Mouse (Mus musculus) MEL (cell line): ENCODE data around the gene Srsf5. TPM values are rescaled to one million over a fixed set of nuclear protein-coding genes. Genes with fewer than 3 reads are reported as not detected.

ENCODE experiments used
- DNase-seq: peaks from one replicate; pipeline ENCODE4 v3.0.0; 2011; ENCODE audit warnings: low read depth, low spot score
- H3K27ac ChIP-seq: 2 replicates; pipeline ENCODE4 v1.5.1; 2012; ENCODE audit warnings: low read depth, mild to moderate bottlenecking, control low read depth, low read length, moderate library complexity; ENCODE audit not compliant: control insufficient read depth
- H3K27me3 ChIP-seq, 2 experiments: fragments of 150-350 bp in 1 of 2; sonication (generic) in 1 of 2; 2 replicates each; pipeline ENCODE4 v1.6.1; 2012; ENCODE audit warnings: low read length in 2 of 2, mild to moderate bottlenecking in 2 of 2, improper control_type of control experiment in 1 of 2, moderate library complexity in 1 of 2; ENCODE audit not compliant: insufficient read depth in 2 of 2, control insufficient read depth in 1 of 2
- H3K36me3 ChIP-seq, 2 experiments: 2 replicates each; pipeline ENCODE4 v1.6.1; 2012 to 2014; ENCODE audit warnings: low read length in 2 of 2, improper control_type of control experiment in 1 of 2, inconsistent platforms in 1 of 2, mild to moderate bottlenecking in 1 of 2; ENCODE audit not compliant: insufficient read depth in 2 of 2, control insufficient read depth in 1 of 2
- H3K4me1 ChIP-seq, 2 experiments: fragments of 150-350 bp in 1 of 2; sonication (generic) in 1 of 2; 2 replicates each; pipeline ENCODE4 v1.6.1; 2012; ENCODE audit warnings: low read length in 2 of 2, improper control_type of control experiment in 1 of 2, mild to moderate bottlenecking in 1 of 2; ENCODE audit not compliant: insufficient read depth in 2 of 2, control insufficient read depth in 1 of 2
- H3K4me3 ChIP-seq, 2 experiments: fragments of 150-350 bp in 1 of 2; sonication (generic) in 1 of 2; 2 replicates each; pipeline ENCODE4 v1.5.1; 2012; ENCODE audit warnings: low read depth in 2 of 2, low read length in 2 of 2, mild to moderate bottlenecking in 2 of 2, moderate library complexity in 2 of 2, control low read depth in 1 of 2, improper control_type of control experiment in 1 of 2; ENCODE audit not compliant: control insufficient read depth in 1 of 2, insufficient read depth in 1 of 2
- H3K79me2 ChIP-seq: 2 replicates; pipeline ENCODE4 v1.6.1; 2012; ENCODE audit warnings: mild to moderate bottlenecking, low read length, moderate library complexity; ENCODE audit not compliant: control insufficient read depth, poor library complexity, insufficient read depth
- H3K9ac ChIP-seq: 2 replicates; pipeline ENCODE4 v1.6.1; 2012; ENCODE audit warnings: low read depth, mild to moderate bottlenecking, control low read depth, low read length, moderate library complexity; ENCODE audit not compliant: control insufficient read depth, poor library complexity, severe bottlenecking
- H3K9me3 ChIP-seq: fragments of 150-350 bp; sonication (generic); replicated peaks from 2 replicates; pipeline ENCODE4 v1.6.1; 2012; ENCODE audit warnings: mild to moderate bottlenecking, low read length, improper control_type of control experiment, moderate library complexity; ENCODE audit not compliant: insufficient read depth
- EP300 ChIP-seq, 2 experiments: IDR thresholded peaks; 2 replicates each; pipeline ENCODE4 v1.6.1; 2011; ENCODE audit warnings: improper control_type of control experiment in 2 of 2, low read length in 2 of 2, low read depth in 1 of 2, mild to moderate bottlenecking in 1 of 2
- GATA1 ChIP-seq: IDR thresholded peaks from 2 replicates; pipeline ENCODE4 v1.6.1; 2011; ENCODE audit warnings: low read depth, low read length, improper control_type of control experiment
- JUND ChIP-seq: IDR thresholded peaks from 2 replicates; pipeline ENCODE4 v1.6.1; 2011; ENCODE audit warnings: low read depth, mild to moderate bottlenecking, improper control_type of control experiment, low read length
- MEF2A ChIP-seq: IDR thresholded peaks from 2 replicates; pipeline ENCODE4 v1.6.1; 2014; ENCODE audit warnings: low read depth, mild to moderate bottlenecking, inconsistent platforms, low read length, improper control_type of control experiment; ENCODE audit not compliant: poor library complexity, insufficient replicate concordance, severe bottlenecking; ENCODE audit errors: extremely low read depth
- MXI1 ChIP-seq: IDR thresholded peaks from 2 replicates; pipeline ENCODE4 v1.6.1; 2011; ENCODE audit warnings: mild to moderate bottlenecking, low read depth, low read length, improper control_type of control experiment
- MYB ChIP-seq: IDR thresholded peaks from 2 replicates; pipeline ENCODE4 v1.6.1; 2011; ENCODE audit warnings: mild to moderate bottlenecking, low read depth, low read length, improper control_type of control experiment
- NELFE ChIP-seq: IDR thresholded peaks from 2 replicates; pipeline ENCODE4 v1.6.1; 2011; ENCODE audit warnings: low read depth, low read length, improper control_type of control experiment
- POLR2A ChIP-seq, 2 experiments: IDR thresholded peaks; 2 replicates each; pipeline ENCODE4 v1.6.1; 2011 to 2012; ENCODE audit warnings: low read length in 2 of 2, mild to moderate bottlenecking in 2 of 2, control low read depth in 1 of 2, improper control_type of control experiment in 1 of 2, low read depth in 1 of 2, moderate library complexity in 1 of 2; ENCODE audit not compliant: control insufficient read depth in 1 of 2, insufficient read depth in 1 of 2, poor library complexity in 1 of 2
- POLR2AphosphoS5 ChIP-seq: IDR thresholded peaks from 2 replicates; pipeline ENCODE4 v1.6.1; 2012; ENCODE audit warnings: low read depth, borderline replicate concordance, mild to moderate bottlenecking, inconsistent platforms, low read length, moderate library complexity, mixed read lengths
- RAD21 ChIP-seq: IDR thresholded peaks from 2 replicates; pipeline ENCODE4 v1.6.1; 2011; ENCODE audit warnings: mild to moderate bottlenecking, low read depth, low read length, improper control_type of control experiment
- RCOR1 ChIP-seq: IDR thresholded peaks from 2 replicates; pipeline ENCODE4 v1.6.1; 2012; ENCODE audit warnings: low read depth, mild to moderate bottlenecking, inconsistent platforms, low read length, improper control_type of control experiment
- SIN3A ChIP-seq: IDR thresholded peaks from 2 replicates; pipeline ENCODE4 v1.6.1; 2012; ENCODE audit warnings: low read length, improper control_type of control experiment, inconsistent platforms
- SMC3 ChIP-seq: IDR thresholded peaks from 2 replicates; pipeline ENCODE4 v1.6.1; 2011; ENCODE audit warnings: low read depth, low read length, improper control_type of control experiment
- TBP ChIP-seq: IDR thresholded peaks from 2 replicates; pipeline ENCODE4 v1.8.0; 2011; ENCODE audit warnings: low read depth, low read length, improper control_type of control experiment
- UBTF ChIP-seq: IDR thresholded peaks from 2 replicates; pipeline ENCODE4 v1.6.1; 2012; ENCODE audit warnings: low read depth, mild to moderate bottlenecking, inconsistent platforms, low read length, improper control_type of control experiment, moderate library complexity, borderline replicate concordance; ENCODE audit not compliant: insufficient read depth
- USF1 ChIP-seq: IDR thresholded peaks from 2 replicates; pipeline ENCODE4 v1.6.1; 2014; ENCODE audit warnings: low read depth, mild to moderate bottlenecking, inconsistent platforms, low read length, improper control_type of control experiment, moderate library complexity
- USF2 ChIP-seq, 2 experiments: IDR thresholded peaks; 2 replicates each; pipeline ENCODE4 v1.6.1; 2011 to 2012; ENCODE audit warnings: improper control_type of control experiment in 2 of 2, low read length in 2 of 2, borderline replicate concordance in 1 of 2, inconsistent platforms in 1 of 2, low read depth in 1 of 2, mild to moderate bottlenecking in 1 of 2; ENCODE audit not compliant: insufficient read depth in 1 of 2
- ZKSCAN1 ChIP-seq: IDR thresholded peaks from 2 replicates; pipeline ENCODE4 v1.6.1; 2012; ENCODE audit warnings: low read depth, mild to moderate bottlenecking, inconsistent platforms, low read length, improper control_type of control experiment, moderate library complexity
- ZMIZ1 ChIP-seq: IDR thresholded peaks from 2 replicates; pipeline ENCODE4 v1.6.1; 2012; ENCODE audit warnings: low read depth, mild to moderate bottlenecking, inconsistent platforms, low read length, improper control_type of control experiment, moderate library complexity
- polyA plus RNA-seq, 2 experiments: library from polyadenylated mRNA; stranded (reverse) in 1 of 2; unstranded in 1 of 2; fragments of >175 nt in 1 of 2; fragments of >200 nt in 1 of 2; gene quantifications; 2 replicates each; pipeline versions ENCODE4 v1.2.1 to v1.2.4; 2012; ENCODE audit warnings: low replicate concordance in 2 of 2, low read depth in 1 of 2; ENCODE audit not compliant: insufficient read length in 2 of 2, insufficient read depth in 1 of 2, missing spikeins in 1 of 2
- total RNA-seq: library from RNA; depleted of rRNA; stranded (reverse); fragments of 300-350 nt; gene quantifications from 2 replicates; pipeline ENCODE4 v1.2.3, GENCODE M21; 2012

Gene Srsf5
- total and polyA plus RNA-seq, 3 experiments = 276 to 460 (median 401) TPM

- TF ChIP-seq POLR2A (IDR thresholded peaks at IDR 0.05; ENCODE audit: control insufficient read depth in 1 of 2, insufficient read depth in 1 of 2, low read depth in 1 of 2, low read length in 2 of 2, poor library complexity in 1 of 2) = no peak
These were observed 27.5 kb upstream of the Srsf5 start (continued) for GRCm38 (mm10) chr12:80917764-80918163.

GRCm38 (mm10) chr12:80921301-80921700, 24.0 kb upstream of the Srsf5 start:
- Histone ChIP-seq H3K79me2 (no peaks in the 10 kb centered on the region), H3K9ac (no peak overlapping the region), H3K4me3 (no peak overlapping the region), H3K36me3 (peaks cover 0 to 6% of the 10 kb centered on the region in 2 experiments; a peak in 2 of 4 replicates), H3K27me3 (peaks cover 0 to 1% of the 10 kb centered on the region in 2 experiments; a peak in 2 of 4 replicates), H3K9me3 (no peaks in the 10 kb centered on the region), H3K27ac (no peak overlapping the region), H3K4me1 (peaks cover 0 to 11% of the 10 kb centered on the region in 2 experiments; a peak in 2 of 4 replicates)
- no peak for DNase-seq
- TF ChIP-seq SMC3 (no peak), MEF2A (no peak), GATA1 (no peak), JUND (no peak), TBP (no peak), ZMIZ1 (no peak), MXI1 (no peak), ZKSCAN1 (no peak), NELFE (no peak), SIN3A (no peak), UBTF (no peak), POLR2AphosphoS5 (no peak), USF1 (no peak), RCOR1 (no peak), MYB (no peak), EP300 (IDR thresholded peaks at IDR 0.05; ENCODE audit: low read depth in 1 of 2, low read length in 2 of 2) (no peak), RAD21 (no peak)

- Histone ChIP-seq H3K9ac (no peak overlapping the region), H3K27ac (no peak overlapping the region)
These were observed 22.4 kb upstream of the Srsf5 start for GRCm38 (mm10) chr12:80922869-80923268.

More at GRCm38 (mm10) chr12:80922869-80923268, 22.4 kb upstream of the Srsf5 start:
- H3K4me1 ChIP-seq = peaks cover 5 to 18% of the 10 kb centered on the region in 2 experiments
- no peaks in the 10 kb centered on the region for H3K9me3 ChIP-seq
- peaks cover 0 to 14% of the 10 kb centered on the region in 2 experiments; a peak in 2 of 4 replicates for H3K36me3 ChIP-seq
- TF ChIP-seq USF2 (IDR thresholded peaks at IDR 0.05; ENCODE audit: borderline replicate concordance in 1 of 2, insufficient read depth in 1 of 2, low read depth in 1 of 2, low read length in 2 of 2) (no peak), USF1 (no peak)
- H3K4me3 ChIP-seq = no peak overlapping the region
- no peaks in the 10 kb centered on the region for H3K79me2 ChIP-seq
- DNase-seq = no peak
- peaks cover 0 to 1% of the 10 kb centered on the region in 2 experiments; a peak in 2 of 4 replicates for H3K27me3 ChIP-seq
